Mouse (Mus musculus) frontal cortex, postnatal 14 days (tissue): ENCODE data around the gene Klhl22.
A peak's percentile ranks its signal among the peaks of the same experiment; 100 is the strongest.

ENCODE experiments used
- DNase-seq, 2 experiments: peaks; one replicate each; pipeline ENCODE4 v3.0.0; 2022; ENCODE audit warnings: low spot score in 2 of 2

The Klhl22 gene

DNA sequence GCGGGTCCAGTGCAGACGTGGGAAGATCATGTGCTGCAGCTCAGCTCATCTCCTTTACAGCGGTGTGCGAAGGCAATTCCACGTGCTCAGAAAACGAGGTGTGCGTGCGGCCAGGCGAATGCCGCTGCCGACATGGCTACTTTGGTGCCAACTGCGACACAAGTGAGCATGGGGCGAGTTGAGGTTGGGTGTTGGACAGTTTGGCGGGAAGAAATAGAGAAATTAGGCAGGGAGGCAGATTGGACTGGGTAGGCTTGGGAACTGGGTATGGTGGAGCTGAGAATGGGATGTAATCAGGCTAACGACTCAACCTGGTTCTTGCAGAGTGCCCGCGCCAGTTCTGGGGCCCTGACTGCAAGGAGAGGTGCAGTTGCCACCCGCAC, 43.0 kb downstream of the Klhl22 start:
- DNase-seq: no peak

DNA sequence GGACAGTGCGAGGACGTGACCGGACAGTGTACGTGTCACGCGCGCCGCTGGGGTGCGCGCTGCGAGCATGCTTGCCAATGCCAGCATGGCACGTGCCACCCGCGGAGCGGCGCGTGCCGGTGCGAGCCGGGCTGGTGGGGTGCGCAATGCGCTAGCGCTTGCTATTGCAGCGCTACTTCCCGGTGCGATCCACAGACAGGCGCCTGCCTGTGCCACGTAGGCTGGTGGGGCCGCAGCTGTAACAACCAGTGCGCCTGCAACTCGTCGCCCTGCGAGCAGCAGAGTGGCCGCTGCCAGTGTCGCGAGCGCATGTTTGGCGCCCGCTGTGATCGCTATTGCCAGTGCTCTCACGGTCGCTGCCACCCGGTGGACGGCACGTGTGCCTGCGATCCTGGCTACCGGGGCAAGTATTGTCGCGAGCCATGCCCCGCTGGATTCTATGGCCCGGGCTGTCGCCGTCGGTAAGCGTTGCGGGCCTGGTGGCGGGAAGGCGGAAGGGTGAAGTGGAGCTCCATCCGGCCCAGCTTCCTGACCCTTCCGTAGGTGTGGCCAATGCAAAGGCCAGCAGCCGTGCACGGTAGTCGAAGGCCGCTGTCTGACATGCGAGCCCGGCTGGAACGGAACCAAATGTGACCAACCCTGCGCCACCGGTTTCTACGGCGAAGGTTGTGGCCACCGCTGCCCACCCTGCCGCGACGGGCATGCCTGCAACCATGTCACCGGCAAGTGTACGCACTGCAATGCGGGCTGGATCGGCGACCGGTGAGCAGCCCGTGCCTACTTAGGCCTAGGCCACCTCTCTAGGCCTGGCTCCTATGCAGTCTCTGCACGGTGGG, 43.6 kb downstream of the Klhl22 start:
- DNase-seq: no peak

DNA sequence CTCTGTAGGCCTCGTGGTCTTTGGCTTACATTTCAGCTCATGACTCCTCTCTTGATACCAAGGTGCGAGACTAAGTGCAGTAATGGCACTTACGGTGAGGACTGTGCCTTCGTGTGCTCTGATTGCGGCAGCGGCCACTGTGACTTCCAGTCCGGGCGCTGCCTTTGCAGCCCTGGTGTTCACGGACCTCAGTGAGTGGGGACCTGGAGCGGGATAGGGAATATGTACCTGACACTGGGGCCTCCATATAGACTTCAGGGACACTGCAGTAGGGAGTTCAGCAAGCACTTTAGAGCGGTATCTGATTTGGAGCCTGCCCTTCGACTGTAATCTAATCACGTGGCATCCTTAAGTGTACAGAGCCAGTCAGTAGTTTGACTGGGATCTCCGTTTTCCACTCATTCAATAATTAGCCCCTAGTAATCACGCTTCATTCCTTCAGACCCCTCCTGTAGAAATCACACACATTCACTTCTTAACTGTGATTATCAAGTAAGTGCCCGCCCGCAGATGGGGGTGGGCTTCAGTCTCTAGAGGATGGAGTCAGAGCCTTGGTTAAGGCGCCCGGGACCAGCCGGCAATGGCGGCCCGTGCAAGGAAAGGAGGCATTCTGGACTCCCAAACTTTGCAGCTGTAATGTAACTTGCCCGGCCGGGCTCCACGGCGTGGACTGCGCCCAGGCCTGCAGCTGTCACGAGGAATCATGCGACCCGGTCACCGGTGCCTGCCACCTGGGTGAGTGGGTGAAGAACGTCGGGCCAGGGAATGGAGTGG, 44.4 kb downstream of the Klhl22 start:
- DNase-seq: no peak

GRCm38 (mm10) chr16:17804449-17804912, 45.1 kb downstream of the Klhl22 start:
- no peak for DNase-seq

- DNase-seq: no peak
Observed at GRCm38 (mm10) chr16:17804982-17805381, 45.6 kb downstream of the Klhl22 start.

GRCm38 (mm10) chr16:17806581-17807191, 47.3 kb downstream of the Klhl22 start:
- no peak for DNase-seq

GRCm38 (mm10) chr16:17807192-17808009, 48.0 kb downstream of the Klhl22 start:
- peak; percentile 79 to 85 for DNase-seq

GRCm38 (mm10) chr16:17809125-17809524, 49.7 kb downstream of the Klhl22 start:
- no peak for DNase-seq

DNA sequence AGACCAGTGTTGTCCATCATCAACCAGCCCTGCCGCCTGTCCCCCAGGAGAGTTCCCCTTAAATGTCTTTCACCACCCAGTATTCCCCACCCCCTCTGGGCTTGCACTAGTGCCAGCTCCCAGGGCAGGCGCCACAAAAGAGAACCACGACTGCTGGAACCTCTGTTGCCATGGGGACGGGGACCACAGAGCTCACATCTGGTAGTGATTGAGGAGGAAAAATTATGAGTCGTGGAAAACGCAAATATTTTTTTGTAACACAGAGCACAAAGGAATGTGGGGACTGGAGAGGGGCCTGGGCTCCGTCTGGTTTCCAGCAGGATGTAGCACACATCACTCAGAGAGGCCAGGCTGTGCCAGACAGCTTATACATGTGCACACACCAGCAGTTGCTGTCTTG, 50.3 kb downstream of the Klhl22 start:
- no peak for DNase-seq

DNA sequence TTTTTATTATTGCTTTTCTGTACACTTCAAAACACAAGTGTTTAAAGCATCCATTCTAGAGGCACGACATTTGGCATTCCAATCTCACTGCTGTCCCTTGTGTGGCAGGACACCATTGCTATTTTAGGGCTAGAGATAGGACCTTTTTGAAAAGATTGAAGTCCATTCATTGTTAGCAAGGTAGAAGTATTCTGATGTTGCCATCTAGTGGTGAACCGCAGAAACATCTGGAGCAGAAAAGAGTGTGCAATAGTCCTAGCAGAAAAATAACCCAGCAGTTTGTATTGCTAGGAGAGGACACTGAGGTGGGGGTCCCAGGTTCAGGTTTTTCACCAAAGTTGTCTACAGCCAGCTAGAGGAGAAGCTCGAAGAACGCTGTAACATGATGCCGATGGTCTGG, 52.7 kb downstream of the Klhl22 start:
- DNase-seq: no peak

DNA sequence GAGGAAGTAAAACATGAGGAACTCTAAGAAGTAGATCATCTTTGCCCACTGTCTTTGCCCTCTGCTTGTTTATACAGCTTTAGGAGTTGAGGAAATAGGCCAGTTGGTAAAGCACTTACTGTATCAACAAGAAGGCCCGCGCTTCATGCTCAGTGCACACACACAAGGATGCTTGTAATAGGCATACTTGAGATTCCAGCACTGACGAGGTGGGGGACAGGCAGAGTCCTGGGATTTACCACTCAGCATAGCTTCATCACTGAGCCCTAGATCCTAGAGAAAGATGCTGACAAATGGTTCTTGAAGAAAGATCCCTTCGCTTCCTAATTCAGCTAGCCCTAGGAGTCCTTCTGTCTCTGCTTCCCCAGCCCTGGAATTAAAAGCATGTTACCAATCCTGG, 53.8 kb downstream of the Klhl22 start:
- no peak for DNase-seq

DNA sequence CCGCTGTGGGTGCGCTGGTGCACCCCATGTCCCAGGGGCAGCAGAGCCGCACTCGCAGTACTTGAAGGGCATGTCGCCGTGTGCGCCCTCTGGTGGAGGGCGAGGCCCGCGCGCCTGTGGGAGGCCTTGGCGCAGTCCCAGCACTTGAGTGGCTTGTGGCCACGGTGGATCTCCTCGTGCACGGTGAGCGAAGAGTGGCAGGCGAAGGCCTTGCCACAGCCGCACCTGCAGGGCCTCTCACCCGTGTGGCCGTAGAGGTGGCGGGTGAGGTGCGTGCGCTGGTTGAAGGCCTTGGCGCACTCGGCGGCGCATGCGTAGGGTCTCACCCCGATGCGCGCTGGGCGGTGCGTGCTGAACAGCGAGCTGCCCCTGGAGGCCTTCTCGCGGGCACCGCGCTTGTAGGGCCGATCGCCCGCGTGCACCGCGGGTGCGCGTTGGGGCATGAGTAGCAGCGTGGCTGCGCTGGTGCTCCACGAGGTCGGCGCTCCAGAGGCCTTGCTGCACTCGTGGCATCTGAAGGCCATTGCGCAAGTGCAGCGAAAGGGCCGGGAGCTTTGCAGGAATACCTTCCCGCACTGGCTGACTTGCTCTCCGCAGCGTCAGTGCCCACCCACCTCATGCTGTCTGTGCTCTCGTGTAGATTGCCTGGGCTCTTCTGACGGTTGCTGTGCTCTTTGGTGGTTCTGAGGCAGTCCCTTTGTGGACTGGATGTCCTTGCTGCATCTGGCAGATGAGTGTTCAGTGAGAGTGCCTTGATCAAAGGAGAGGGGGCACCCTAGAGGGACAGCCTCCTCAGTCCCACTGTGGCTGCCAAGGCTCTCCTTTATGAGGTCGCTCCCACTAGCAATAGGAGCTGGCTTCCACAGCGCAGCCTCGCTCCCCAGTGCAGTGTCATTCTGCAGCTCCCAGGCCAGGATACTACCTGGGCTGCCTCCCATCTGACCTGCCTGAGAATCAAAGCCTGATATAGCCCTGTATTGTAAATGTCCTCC, 56.3 kb downstream of the Klhl22 start:
- DNase-seq: no peak

DNA sequence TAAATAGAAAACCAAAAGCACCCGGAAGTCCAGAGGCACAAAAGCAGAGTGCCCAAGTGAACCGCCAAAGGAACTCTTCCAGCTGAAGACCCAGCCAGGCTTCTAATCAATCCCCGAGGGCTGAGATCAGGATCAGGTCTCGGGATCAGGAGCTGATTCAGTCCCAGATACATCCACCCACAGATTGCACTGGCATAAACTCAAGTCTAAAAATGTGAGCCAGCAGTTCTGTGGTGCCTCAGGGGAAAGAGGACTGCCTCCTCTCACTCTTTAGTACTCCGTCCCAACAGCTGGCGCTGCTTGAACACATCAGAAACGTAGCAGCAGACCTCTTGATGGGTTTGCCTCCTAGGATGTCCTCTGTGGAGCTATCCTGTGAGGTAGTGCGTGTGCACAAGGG, 57.1 kb downstream of the Klhl22 start:
- DNase-seq: no peak

- no peak for DNase-seq
Observed at GRCm38 (mm10) chr16:17826500-17826899, 67.1 kb downstream of the Klhl22 start.

- no peak for DNase-seq
Observed at GRCm38 (mm10) chr16:17828229-17828628, 68.8 kb downstream of the Klhl22 start.

GRCm38 (mm10) chr16:17828867-17829266, 69.4 kb downstream of the Klhl22 start:
- DNase-seq: no peak

DNA sequence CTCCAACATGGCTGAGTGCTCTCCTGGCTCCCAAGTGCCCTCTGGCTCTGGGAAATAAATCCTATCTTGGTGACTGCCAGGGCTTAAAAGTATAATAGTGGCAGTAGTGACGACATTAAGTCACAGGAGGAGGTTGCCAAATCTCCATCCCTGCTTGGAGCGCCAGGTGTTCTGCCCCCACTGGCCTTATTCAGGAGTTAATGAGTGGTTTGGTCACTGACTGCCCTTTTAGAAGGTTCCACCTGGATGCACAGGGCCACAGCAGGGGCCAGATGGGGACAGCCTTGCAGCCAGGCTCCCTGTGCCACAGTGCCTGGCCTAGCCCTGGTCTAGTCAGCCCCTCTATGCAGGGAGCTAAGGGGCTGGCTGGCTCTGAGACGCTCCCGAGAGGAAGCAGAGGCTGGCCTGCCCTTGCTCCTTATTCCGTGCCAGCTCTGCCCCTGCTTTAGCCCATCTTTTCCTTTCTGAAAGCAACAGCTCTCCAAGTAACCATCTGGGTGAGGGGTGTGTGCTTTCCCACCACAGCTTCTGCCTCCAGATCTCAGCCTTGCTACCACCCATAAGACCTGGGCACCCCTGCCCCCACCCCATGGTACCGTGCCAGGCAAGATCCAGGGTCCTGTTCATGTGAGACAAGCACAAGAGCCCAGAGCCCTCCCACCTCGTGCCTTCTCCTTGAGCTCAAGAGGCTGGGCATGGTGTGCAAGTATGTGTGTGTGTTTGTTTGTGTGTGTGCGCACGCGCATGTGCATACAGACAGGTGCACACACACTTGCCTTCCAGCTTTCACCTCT, 71.2 kb downstream of the Klhl22 start:
- no peak for DNase-seq

DNA sequence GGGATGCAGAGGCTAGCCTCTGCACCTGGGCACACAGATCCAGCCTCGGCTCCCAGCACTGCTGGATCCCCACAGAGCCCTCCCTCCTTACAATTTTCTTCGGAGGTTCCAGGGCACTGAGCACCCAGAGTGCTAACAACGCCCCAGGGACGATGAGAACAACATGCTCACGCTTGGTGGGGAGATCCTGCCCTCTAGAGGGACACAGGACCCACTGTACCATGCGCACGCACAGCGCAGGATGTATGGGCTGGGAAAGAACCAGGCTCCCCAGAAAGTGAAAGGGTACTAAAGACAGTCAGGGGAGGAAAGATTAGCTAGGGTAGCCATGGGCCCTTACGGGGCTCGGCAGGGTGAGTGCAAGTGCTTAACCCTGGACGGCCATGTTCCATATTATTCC, 72.4 kb downstream of the Klhl22 start:
- no peak for DNase-seq

DNA sequence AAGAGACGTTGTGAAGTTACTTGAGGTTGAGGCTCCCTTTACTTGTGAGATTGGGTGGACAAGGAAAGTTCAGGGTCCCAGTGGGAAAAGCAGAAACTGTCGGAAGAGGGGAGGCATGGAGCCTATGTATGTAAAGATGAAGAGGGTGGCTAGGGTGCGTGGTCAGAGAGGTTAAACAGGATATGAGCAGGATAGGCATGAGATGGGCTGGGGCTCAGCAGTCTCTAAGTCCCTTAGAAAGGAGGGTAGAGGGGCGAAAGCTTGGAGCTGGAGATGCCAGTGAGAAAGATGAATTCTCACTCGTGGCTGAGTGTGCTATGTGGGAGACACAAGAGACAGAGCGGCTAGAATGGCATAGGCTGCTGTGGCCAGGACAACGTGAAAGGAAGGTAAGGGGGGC, 73.4 kb downstream of the Klhl22 start, which contains the start of gene B830017H08Rik:
Gene B830017H08Rik, plus strand, starts transcription at position 301 of the 400 bp plus-strand sequence.
- no peak for DNase-seq

GRCm38 (mm10) chr16:17833321-17833680, 73.9 kb downstream of the Klhl22 start:
- DNase-seq: peak in 1 of 2 experiments; percentile 48
